Mouse (Mus musculus) midbrain, postnatal 0 days (tissue): ENCODE data around the gene Hax1. TPM values are rescaled to one million over a fixed set of nuclear protein-coding genes. Genes with fewer than 3 reads are reported as not detected.

ENCODE experiments used
- ATAC-seq: fragments of 200-750 bp; cut with Nextera tagmentation; 2 replicates; pipeline ENCODE4 v1.8.0; 2017; ENCODE audit warnings: moderate number of reproducible peaks, mild to moderate bottlenecking, moderate TSS enrichment, moderate library complexity; ENCODE audit not compliant: low FRiP score
- DNase-seq: peaks from one replicate; pipeline ENCODE4 v3.0.0-alpha.2; 2015; ENCODE audit warnings: low spot score
- H3K27ac ChIP-seq: fragments of 300-500 bp; sonication (generic); 2 replicates; pipeline ENCODE4 v1.5.1; 2014; ENCODE audit warnings: low read depth, mild to moderate bottlenecking, low read length, mixed read lengths
- H3K27me3 ChIP-seq: fragments of 300-500 bp; sonication (generic); 2 replicates; pipeline ENCODE4 v1.6.1; 2014; ENCODE audit warnings: low read length, control low read depth, mixed read lengths; ENCODE audit not compliant: insufficient read depth
- H3K36me3 ChIP-seq: fragments of 300-500 bp; sonication (generic); 2 replicates; pipeline ENCODE4 v1.6.1; 2014; ENCODE audit warnings: low read length, control low read depth, mixed read lengths; ENCODE audit not compliant: insufficient read depth
- H3K4me1 ChIP-seq: fragments of 300-500 bp; sonication (generic); 2 replicates; pipeline ENCODE4 v1.6.1; 2014; ENCODE audit warnings: mild to moderate bottlenecking, control low read depth, antibody characterized with exemption, low read length, mixed read lengths; ENCODE audit not compliant: insufficient read depth
- H3K4me2 ChIP-seq: fragments of 300-500 bp; sonication (generic); 2 replicates; pipeline ENCODE4 v1.6.1; 2014; ENCODE audit warnings: low read depth, mild to moderate bottlenecking, low read length, mixed read lengths; ENCODE audit not compliant: poor library complexity, severe bottlenecking
- H3K4me3 ChIP-seq: fragments of 300-500 bp; sonication (generic); 2 replicates; pipeline ENCODE4 v1.5.1; 2014; ENCODE audit warnings: low read depth, mild to moderate bottlenecking, low read length, moderate library complexity
- H3K9ac ChIP-seq: fragments of 300-500 bp; sonication (generic); replicated peaks from 2 replicates; pipeline ENCODE4 v1.6.1; 2014; ENCODE audit warnings: mild to moderate bottlenecking, low read length, moderate library complexity, mixed read lengths; ENCODE audit not compliant: poor library complexity, severe bottlenecking
- H3K9me3 ChIP-seq: fragments of 300-500 bp; sonication (generic); 2 replicates; pipeline ENCODE4 v1.6.1; 2016; ENCODE audit warnings: low read length, control low read depth
- CTCF ChIP-seq: IDR thresholded peaks from 2 replicates; pipeline ENCODE4 v1.5.1; 2016; ENCODE audit warnings: antibody characterized with exemption, mild to moderate bottlenecking
- WGBS: fragments of 180-500 bp; shearing (Covaris S2); extraction: QIAGEN DNeasy Blood & Tissue Kit; methylation state at CpG from one replicate; pipeline ENCODE4 v1.1.7; 2014; 5-methylcytosine and 5-hydroxymethylcytosine counted together
- polyA plus RNA-seq: library from polyadenylated mRNA; unstranded; fragments of >200 nt; fragmentation: Nextera tagmentation; extraction: Ambion mirVana; gene quantifications from 2 replicates; pipeline ENCODE4 v1.2.1, GENCODE M21; 2015
- total RNA-seq: library from RNA; depleted of rRNA; stranded (reverse); fragments of >200 nt; gene quantifications from 2 replicates; pipeline ENCODE4 v1.2.3, GENCODE M21; 2014

Hax1 gene
- total and polyA plus RNA-seq, 2 experiments from 2014 or later: 45.7 to 71.8 TPM

- ATAC-seq (no peak), DNase-seq (no peak)
- H3K9ac ChIP-seq: no peak overlapping the region
- no peak overlapping the region for H3K4me2 ChIP-seq
- H3K27ac ChIP-seq: 0 out of 2 replicates have a peak overlapping the region, but pooled peaks have one; percentile 87
- no peaks in the 10 kb centered on the region for H3K9me3 ChIP-seq
- no peak for TF ChIP-seq CTCF
- no peak overlapping the region for H3K4me3 ChIP-seq
- no peaks in the 10 kb centered on the region for H3K27me3 ChIP-seq
- 82% methylated on average over 4 of the region's 4 CpGs for WGBS
- 0 out of 2 replicates have a peak, but pooled peaks cover 5% of the 10 kb centered on the region for H3K4me1 ChIP-seq
- H3K36me3 ChIP-seq: peaks cover 29% of the 10 kb centered on the region
These were observed 1.2 kb upstream of the Hax1 start for GRCm38 (mm10) chr3:89999830-90000229.

- TF ChIP-seq CTCF: no peak
- WGBS: 16% methylated on average over 8 of the region's 8 CpGs
These were observed 510 bp upstream of the Hax1 start for GRCm38 (mm10) chr3:89999090-89999489.

GRCm38 (mm10) chr3:89997791-89998495 lies 637 bp downstream of the Hax1 start:
- 9% methylated on average over 22 of the region's 23 CpGs for WGBS
- DNase-seq (peak; percentile 2), ATAC-seq (peak; percentile 45; the same call in 1 of the 2 replicates)
- H3K4me3 ChIP-seq: peak overlapping the region; percentile 64
- 0 out of 2 replicates have a peak, but pooled peaks cover 5% of the 10 kb centered on the region for H3K4me1 ChIP-seq
- H3K36me3 ChIP-seq: peaks cover 21% of the 10 kb centered on the region
- H3K27me3 ChIP-seq: no peaks in the 10 kb centered on the region
- TF ChIP-seq CTCF: no peak
- peak overlapping the region; percentile 85 for H3K9ac ChIP-seq
- H3K9me3 ChIP-seq: no peaks in the 10 kb centered on the region
- H3K27ac ChIP-seq: peak overlapping the region; percentile 87; the same call in 1 of the 2 replicates
- H3K4me2 ChIP-seq: peak overlapping the region; percentile 89

More at GRCm38 (mm10) chr3:89999090-89999489, 510 bp upstream of the Hax1 start:
- no peaks in the 10 kb centered on the region for H3K9me3 ChIP-seq
- peaks cover 24% of the 10 kb centered on the region for H3K36me3 ChIP-seq
- H3K27me3 ChIP-seq: no peaks in the 10 kb centered on the region
- ATAC-seq (no peak), DNase-seq (no peak)
- peak overlapping the region; percentile 89 for H3K4me2 ChIP-seq
- H3K4me3 ChIP-seq: peak overlapping the region; percentile 64
- H3K27ac ChIP-seq: peak overlapping the region; percentile 87
- peak overlapping the region; percentile 85 for H3K9ac ChIP-seq
- H3K4me1 ChIP-seq: 0 out of 2 replicates have a peak, but pooled peaks cover 5% of the 10 kb centered on the region

GRCm38 (mm10) chr3:89994807-89995515 lies 3.6 kb downstream of the Hax1 start:
- H3K36me3 ChIP-seq: peaks cover 2% of the 10 kb centered on the region; the same call in 1 of the 2 replicates
- H3K4me1 ChIP-seq: 0 out of 2 replicates have a peak, but pooled peaks cover 5% of the 10 kb centered on the region
- ATAC-seq (no peak), DNase-seq (no peak)
- TF ChIP-seq CTCF: peak; percentile 21; the same call in 1 of the 2 replicates
- H3K4me2 ChIP-seq: no peak overlapping the region
- WGBS: 91% methylated on average over 5 of the region's 5 CpGs
- no peak overlapping the region for H3K27ac ChIP-seq
- H3K9me3 ChIP-seq: no peaks in the 10 kb centered on the region
- no peaks in the 10 kb centered on the region for H3K27me3 ChIP-seq
- no peak overlapping the region for H3K9ac ChIP-seq
- H3K4me3 ChIP-seq: no peak overlapping the region

- Histone ChIP-seq H3K27ac (no peak overlapping the region), H3K4me1 (no peaks in the 10 kb centered on the region), H3K36me3 (no peaks in the 10 kb centered on the region), H3K9ac (no peak overlapping the region), H3K4me3 (no peak overlapping the region), H3K9me3 (no peaks in the 10 kb centered on the region), H3K27me3 (no peaks in the 10 kb centered on the region), H3K4me2 (no peak overlapping the region)
- no peak for DNase-seq
- no peak for ATAC-seq
- TF ChIP-seq CTCF: no peak
- 92% methylated on average over 4 of the region's 4 CpGs for WGBS
These were observed 10.8 kb downstream of the Hax1 start for GRCm38 (mm10) chr3:89987822-89988221.

- Histone ChIP-seq H3K27me3 (no peaks in the 10 kb centered on the region), H3K4me3 (no peak overlapping the region), H3K4me2 (no peak overlapping the region), H3K36me3 (no peaks in the 10 kb centered on the region), H3K9me3 (no peaks in the 10 kb centered on the region), H3K9ac (no peak overlapping the region), H3K4me1 (no peaks in the 10 kb centered on the region), H3K27ac (no peak overlapping the region)
- 62% methylated on average over 3 of the region's 3 CpGs for WGBS
- ATAC-seq: no peak
- TF ChIP-seq CTCF: no peak
- no peak for DNase-seq
These were observed 11.4 kb downstream of the Hax1 start for GRCm38 (mm10) chr3:89987211-89987610.
